Mouse (Mus musculus) E14TG2a.4 (cell line): ENCODE data around the gene Eef1akmt2.

Source experiments
- CTCF ChIP-seq: conservative IDR thresholded peaks from 2 replicates; pipeline ENCODE4 v1.5.1; 2014; ENCODE audit warnings: low read length
- POU5F1 ChIP-seq: IDR thresholded peaks from 2 replicates; pipeline ENCODE4 v1.6.1; 2014; ENCODE audit warnings: low read length, borderline replicate concordance

GRCm38 (mm10) chr7:132806286-132806685 is 46.2 kb downstream of the Eef1akmt2 start:
- TF ChIP-seq CTCF (no peak), POU5F1 (no peak)
